Mouse (Mus musculus): Measurements from ENCODE around the gene Gm7138. TPM values are rescaled to one million over a fixed set of nuclear protein-coding genes. Genes with fewer than 3 reads are reported as not detected.
"Not testable (repeated sequence)": the region's sequence is repeated elsewhere in the genome, so short reads cannot be mapped to it uniquely, and the experiment has no call there.

The Gm7138 gene
- polyA plus RNA-seq (2015; fragmentation: Nextera tagmentation; extraction: Ambion mirVana) = not detected in 2 replicates

DNA sequence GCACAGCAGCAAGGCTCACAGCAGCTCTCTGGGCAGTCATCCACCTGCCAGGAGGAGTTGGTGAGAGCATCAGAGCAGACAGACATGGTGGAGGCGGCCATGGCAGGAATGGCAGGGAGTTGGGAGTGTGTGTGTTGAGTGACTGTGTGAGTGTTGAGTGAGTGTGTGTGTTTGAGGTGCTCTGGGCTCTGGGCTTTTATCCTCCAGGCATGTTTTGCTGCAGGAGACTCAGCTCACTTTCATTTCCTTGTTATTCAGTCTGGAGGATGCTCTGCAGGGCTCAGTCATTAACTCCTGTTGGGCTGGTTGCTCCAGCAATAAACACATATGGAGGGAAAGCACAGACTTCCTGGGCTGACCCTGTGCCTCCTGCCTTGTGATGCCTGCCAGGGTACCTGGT is at the start of gene Gm7138:
Gm7138 (minus strand) TSS at position 101 of the 400 bp plus-strand sequence.
- not testable (repeated sequence) for H3K4me3 ChIP-seq; H3K4me2 ChIP-seq; H3K36me3 ChIP-seq; ATAC-seq (ENCODE audit: insufficient number of reproducible peaks, insufficient read depth, low FRiP score, low TSS enrichment, low read depth); H3K9ac ChIP-seq; H3K4me1 ChIP-seq; H3K9me3 ChIP-seq; H3K27me3 ChIP-seq; H3K27ac ChIP-seq
- 47% methylated on average over 1 of the region's 1 CpGs for whole genome bisulfite sequencing

- Histone ChIP-seq H3K27me3 (no peaks in the 10 kb centered on the region), H3K27ac (no peak overlapping the region), H3K4me2 (no peak overlapping the region), H3K9me3 (no peaks in the 10 kb centered on the region), H3K9ac (no peak overlapping the region), H3K4me1 (no peaks in the 10 kb centered on the region), H3K36me3 (no peaks in the 10 kb centered on the region), H3K4me3 (no peak overlapping the region)
- no peak for ATAC-seq (ENCODE audit: insufficient number of reproducible peaks, insufficient read depth, low FRiP score, low TSS enrichment, low read depth)
- 29% methylated on average over 4 of the region's 4 CpGs for WGBS
Measured at GRCm38 (mm10) chr10:77819203-77819602, 42.5 kb upstream of the Gm7138 start.

DNA sequence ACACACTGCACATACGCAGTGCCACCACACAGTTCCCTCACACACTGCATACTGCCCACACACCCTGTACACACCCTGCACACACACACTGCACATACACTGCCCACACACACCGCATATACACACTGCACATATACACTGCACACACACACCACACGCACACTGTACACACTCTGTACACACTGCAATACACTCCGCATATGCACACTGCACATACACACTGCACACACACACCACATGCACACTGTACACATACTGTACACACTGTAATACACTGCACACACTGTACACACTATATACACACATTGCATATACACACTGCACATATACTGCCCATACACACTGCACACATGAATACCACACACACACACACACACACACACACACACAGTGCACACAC is 41.8 kb upstream of the Gm7138 start:
- H3K9me3 ChIP-seq = no peaks in the 10 kb centered on the region
- peak; percentile 63 for ATAC-seq (ENCODE audit: insufficient number of reproducible peaks, insufficient read depth, low FRiP score, low TSS enrichment, low read depth)
- H3K27me3 ChIP-seq = 0 out of 2 replicates have a peak, but pooled peaks cover 3% of the 10 kb centered on the region
- no peak overlapping the region for H3K4me3 ChIP-seq
- no peaks in the 10 kb centered on the region for H3K36me3 ChIP-seq
- no peak overlapping the region for H3K4me2 ChIP-seq
- no peak overlapping the region for H3K27ac ChIP-seq
- WGBS = 93% methylated on average over 4 of the region's 4 CpGs
- no peaks in the 10 kb centered on the region for H3K4me1 ChIP-seq
- no peak overlapping the region for H3K9ac ChIP-seq

GRCm38 (mm10) chr10:77815514-77815913 is 38.8 kb upstream of the Gm7138 start:
- H3K27me3 ChIP-seq = 0 out of 2 replicates have a peak, but pooled peaks cover 3% of the 10 kb centered on the region
- ATAC-seq (ENCODE audit: insufficient number of reproducible peaks, insufficient read depth, low FRiP score, low TSS enrichment, low read depth) = no peak
- 26% methylated on average over 5 of the region's 5 CpGs for WGBS

DNA sequence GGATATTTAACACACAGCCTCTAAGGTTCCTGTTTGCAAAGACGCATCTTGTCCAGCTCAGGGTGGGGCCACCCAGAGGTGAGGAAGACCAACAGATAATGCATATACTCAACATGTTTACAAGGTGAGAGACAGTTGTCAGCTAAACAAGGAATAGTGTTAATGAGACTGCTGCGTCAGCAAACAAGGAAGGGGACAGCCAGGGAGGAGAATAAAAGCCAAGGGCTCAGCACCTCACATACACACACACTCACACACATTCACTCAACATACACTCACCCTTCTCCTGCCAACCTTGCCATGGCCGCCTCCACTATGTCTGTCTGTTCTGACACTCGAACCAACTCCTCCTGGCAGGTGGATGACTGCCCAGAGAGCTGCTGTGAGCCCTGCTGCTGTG is 37.6 kb upstream of the Gm7138 start, which contains the start of gene Gm2696:
Gm2696 (plus strand) TSS at position 301 of the 400 bp plus-strand sequence.
- H3K4me2 ChIP-seq = no peak within 1 kb of the TSS
- no peaks in the 10 kb centered on the region for H3K36me3 ChIP-seq
- H3K9me3 ChIP-seq = no peaks in the 10 kb centered on the region
- H3K27me3 ChIP-seq = 0 out of 2 replicates have a peak, but pooled peaks cover 3% of the 10 kb centered on the region
- ATAC-seq (ENCODE audit: insufficient number of reproducible peaks, insufficient read depth, low FRiP score, low TSS enrichment, low read depth) = no peak
- H3K4me1 ChIP-seq = no peaks in the 10 kb centered on the region
- no peak within 1 kb of the TSS for H3K4me3 ChIP-seq
- WGBS = 49% methylated on average over 4 of the region's 4 CpGs
- H3K27ac ChIP-seq = no peak within 1 kb of the TSS
- no peak within 1 kb of the TSS for H3K9ac ChIP-seq

More at GRCm38 (mm10) chr10:77815514-77815913, 38.8 kb upstream of the Gm7138 start:
- Histone ChIP-seq H3K4me2 (no peak overlapping the region), H3K9me3 (no peaks in the 10 kb centered on the region), H3K9ac (no peak overlapping the region), H3K4me3 (no peak overlapping the region), H3K4me1 (no peaks in the 10 kb centered on the region), H3K36me3 (no peaks in the 10 kb centered on the region), H3K27ac (no peak overlapping the region)

GRCm38 (mm10) chr10:77811743-77812142 is 35.0 kb upstream of the Gm7138 start, which contains the start of gene Gm9507:
Gm9507 (minus strand) TSS chr10:77811843.
- 71% methylated on average over 5 of the region's 5 CpGs for WGBS
- no peaks in the 10 kb centered on the region for H3K4me1 ChIP-seq
- no peak within 1 kb of the TSS for H3K4me3 ChIP-seq
- H3K4me2 ChIP-seq = no peak within 1 kb of the TSS
- H3K27ac ChIP-seq = no peak within 1 kb of the TSS
- 0 out of 2 replicates have a peak, but pooled peaks cover 3% of the 10 kb centered on the region for H3K27me3 ChIP-seq
- no peaks in the 10 kb centered on the region for H3K36me3 ChIP-seq
- no peak for ATAC-seq (ENCODE audit: insufficient number of reproducible peaks, insufficient read depth, low FRiP score, low TSS enrichment, low read depth)
- no peak within 1 kb of the TSS for H3K9ac ChIP-seq
- H3K9me3 ChIP-seq = no peaks in the 10 kb centered on the region

GRCm38 (mm10) chr10:77804095-77804494 is 27.4 kb upstream of the Gm7138 start:
- H3K9ac ChIP-seq = no peak overlapping the region
- H3K4me1 ChIP-seq = no peaks in the 10 kb centered on the region
- H3K36me3 ChIP-seq = no peaks in the 10 kb centered on the region
- H3K27me3 ChIP-seq = no peaks in the 10 kb centered on the region
- 84% methylated on average over 3 of the region's 3 CpGs for WGBS
- no peaks in the 10 kb centered on the region for H3K9me3 ChIP-seq
- no peak overlapping the region for H3K4me2 ChIP-seq
- H3K27ac ChIP-seq = no peak overlapping the region
- no peak for ATAC-seq (ENCODE audit: insufficient number of reproducible peaks, insufficient read depth, low FRiP score, low TSS enrichment, low read depth)
- no peak overlapping the region for H3K4me3 ChIP-seq

DNA sequence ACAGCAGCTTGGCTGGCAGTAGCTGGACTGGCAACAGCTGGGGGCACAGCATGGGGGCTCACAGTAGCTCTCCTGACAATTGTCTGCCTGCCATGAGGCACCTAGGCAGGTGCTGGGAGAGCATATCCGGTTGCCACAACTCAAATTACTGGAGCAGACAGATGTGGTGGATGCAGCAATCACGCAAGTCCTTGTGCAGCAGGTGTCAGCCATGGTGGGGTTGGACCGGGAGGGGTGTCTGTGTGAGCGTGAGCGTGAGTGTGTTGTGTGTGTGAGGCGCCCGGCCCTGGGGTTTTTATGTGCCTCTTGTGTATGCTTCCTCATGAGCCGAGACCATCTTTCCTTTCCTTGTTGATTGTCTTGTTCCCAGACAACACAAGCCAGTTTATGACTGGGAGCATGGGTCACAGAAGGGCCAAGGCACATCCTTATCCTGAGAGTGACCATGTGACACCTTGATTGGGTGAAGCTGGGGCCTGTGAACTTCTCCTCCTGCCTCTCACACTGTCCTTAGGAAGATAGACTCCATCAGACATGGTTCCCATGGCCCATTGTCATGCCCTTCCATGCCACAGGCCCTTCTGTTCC is 22.3 kb upstream of the Gm7138 start, which contains the start of gene Gm19668:
Gm19668 (minus strand) TSS at position 213 of the 588 bp plus-strand sequence.
- no peak for ATAC-seq (ENCODE audit: insufficient number of reproducible peaks, insufficient read depth, low FRiP score, low TSS enrichment, low read depth)
- H3K4me1 ChIP-seq = no peaks in the 10 kb centered on the region
- H3K36me3 ChIP-seq = no peaks in the 10 kb centered on the region
- H3K4me2 ChIP-seq = no peak within 1 kb of the TSS
- H3K9me3 ChIP-seq = no peaks in the 10 kb centered on the region
- no peak within 1 kb of the TSS for H3K9ac ChIP-seq
- 56% methylated on average over 8 of the region's 8 CpGs for WGBS
- H3K4me3 ChIP-seq = no peak within 1 kb of the TSS
- no peak within 1 kb of the TSS for H3K27ac ChIP-seq
- H3K27me3 ChIP-seq = no peaks in the 10 kb centered on the region

- not testable (repeated sequence) for H3K27ac ChIP-seq; H3K4me1 ChIP-seq; H3K4me2 ChIP-seq; H3K9me3 ChIP-seq; ATAC-seq (ENCODE audit: insufficient number of reproducible peaks, insufficient read depth, low FRiP score, low TSS enrichment, low read depth); H3K27me3 ChIP-seq; H3K4me3 ChIP-seq; H3K36me3 ChIP-seq; H3K9ac ChIP-seq
- 30% methylated on average over 3 of the region's 3 CpGs for WGBS
Measured at GRCm38 (mm10) chr10:77798164-77798920, 21.6 kb upstream of the Gm7138 start.

GRCm38 (mm10) chr10:77797677-77798076 is 20.9 kb upstream of the Gm7138 start:
- Histone ChIP-seq H3K27ac (no peak overlapping the region), H3K36me3 (no peaks in the 10 kb centered on the region), H3K9ac (no peak overlapping the region), H3K4me2 (no peak overlapping the region), H3K4me3 (no peak overlapping the region), H3K9me3 (no peaks in the 10 kb centered on the region), H3K27me3 (no peaks in the 10 kb centered on the region), H3K4me1 (no peaks in the 10 kb centered on the region)
- no peak for ATAC-seq (ENCODE audit: insufficient number of reproducible peaks, insufficient read depth, low FRiP score, low TSS enrichment, low read depth)
- WGBS = 13% methylated on average over 3 of the region's 3 CpGs

- Histone ChIP-seq H3K9ac (no peak within 1 kb of the TSS), H3K36me3 (no peaks in the 10 kb centered on the region), H3K4me2 (no peak within 1 kb of the TSS), H3K4me3 (no peak within 1 kb of the TSS), H3K27me3 (no peaks in the 10 kb centered on the region), H3K4me1 (no peaks in the 10 kb centered on the region), H3K27ac (no peak within 1 kb of the TSS), H3K9me3 (no peaks in the 10 kb centered on the region)
- WGBS = 45% methylated on average over 2 of the region's 2 CpGs
- ATAC-seq (ENCODE audit: insufficient number of reproducible peaks, insufficient read depth, low FRiP score, low TSS enrichment, low read depth) = no peak
Measured at GRCm38 (mm10) chr10:77794976-77795375, 18.2 kb upstream of the Gm7138 start, which contains the start of gene Gm9639. Gm9639 (minus strand) TSS chr10:77795076.

DNA sequence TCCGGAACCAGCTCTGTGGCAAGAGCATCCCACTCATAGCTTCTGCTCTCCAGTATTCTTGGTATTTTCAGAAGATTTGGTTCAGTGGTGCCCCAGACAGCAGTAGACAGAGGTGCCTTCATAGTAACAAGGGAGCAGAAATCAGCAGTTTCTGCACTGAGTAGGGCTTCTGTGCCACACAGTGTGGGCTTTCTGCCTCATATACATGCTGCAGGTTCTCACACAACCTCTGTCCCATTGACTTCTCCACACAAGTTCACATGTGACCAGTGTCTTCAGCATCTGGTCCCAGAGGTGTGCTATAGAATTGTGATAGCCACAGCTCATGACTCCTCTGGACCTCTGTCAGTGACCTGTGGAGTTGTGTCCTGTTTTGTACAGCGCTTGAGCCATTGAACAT is 11.9 kb upstream of the Gm7138 start:
- 79% methylated on average over 2 of the region's 2 CpGs for WGBS

More for the DNA sequence above, 11.9 kb upstream of the Gm7138 start:
- ATAC-seq (ENCODE audit: insufficient number of reproducible peaks, insufficient read depth, low FRiP score, low TSS enrichment, low read depth) = no peak
- H3K4me2 ChIP-seq = no peak overlapping the region
- no peaks in the 10 kb centered on the region for H3K36me3 ChIP-seq
- no peak overlapping the region for H3K9ac ChIP-seq
- H3K9me3 ChIP-seq = no peaks in the 10 kb centered on the region
- no peaks in the 10 kb centered on the region for H3K27me3 ChIP-seq
- no peaks in the 10 kb centered on the region for H3K4me1 ChIP-seq
- H3K4me3 ChIP-seq = no peak overlapping the region
- H3K27ac ChIP-seq = no peak overlapping the region

All from embryonic facial prominence, embryonic 13.5 days (tissue).